Mouse (Mus musculus): ENCODE measurements around the gene Fam84b. TPM values are rescaled to one million over a fixed set of nuclear protein-coding genes. Genes with fewer than 3 reads are reported as not detected.

Gene Fam84b
- polyA plus RNA-seq, 1 experiment from 2014 or later, result 3.9 TPM

GRCm38 (mm10) chr15:60779531-60779973 lies 74.0 kb downstream of the Fam84b start:
- H3K36me3 ChIP-seq (ENCODE audit: control insufficient read depth, insufficient read depth), result no peaks in the 10 kb centered on the region
- H3K9ac ChIP-seq (ENCODE audit: low read length), result no peak overlapping the region
- no peaks in the 10 kb centered on the region for H3K9me3 ChIP-seq (replicated peaks; ENCODE audit: control insufficient read depth, low read length)
- no peak overlapping the region for H3K4me3 ChIP-seq (ENCODE audit: low read length)
- H3K27me3 ChIP-seq (ENCODE audit: control insufficient read depth, insufficient read depth, low read length), result no peaks in the 10 kb centered on the region
- no peak for ATAC-seq (replicated peaks; ENCODE audit: extremely low read depth, insufficient read depth, low FRiP score)
- WGBS, result 61% methylated on average over 1 of the region's 1 CpGs
- no peaks in the 10 kb centered on the region for H3K4me1 ChIP-seq (ENCODE audit: control insufficient read depth, insufficient read depth, low read length)
- no peak overlapping the region for H3K4me2 ChIP-seq (ENCODE audit: low read depth, low read length)
- no peak overlapping the region for H3K27ac ChIP-seq (ENCODE audit: low read length)

- no peak overlapping the region for H3K27ac ChIP-seq (ENCODE audit: low read length)
- 77% methylated on average over 4 of the region's 4 CpGs for WGBS
- H3K27me3 ChIP-seq (ENCODE audit: control insufficient read depth, insufficient read depth, low read length), result no peaks in the 10 kb centered on the region
- no peaks in the 10 kb centered on the region for H3K4me1 ChIP-seq (ENCODE audit: control insufficient read depth, insufficient read depth, low read length)
- no peak overlapping the region for H3K4me2 ChIP-seq (ENCODE audit: low read depth, low read length)
- no peak overlapping the region for H3K4me3 ChIP-seq (ENCODE audit: low read length)
- H3K36me3 ChIP-seq (ENCODE audit: control insufficient read depth, insufficient read depth), result no peaks in the 10 kb centered on the region
- no peaks in the 10 kb centered on the region for H3K9me3 ChIP-seq (replicated peaks; ENCODE audit: control insufficient read depth, low read length)
- no peak for ATAC-seq (replicated peaks; ENCODE audit: extremely low read depth, insufficient read depth, low FRiP score)
- no peak overlapping the region for H3K9ac ChIP-seq (ENCODE audit: low read length)
These were observed 74.5 kb downstream of the Fam84b start for GRCm38 (mm10) chr15:60779063-60779462.

Other genes starting within 250 kb of the Fam84b start
- gene A1bg, start 69.2 kb upstream of the Fam84b start, polyA plus RNA-seq (2015; fragmentation: Nextera tagmentation; extraction: Ambion mirVana), result not detected in 2 replicates